Mouse (Mus musculus) limb, embryonic 15.5 days (tissue): Measurements from ENCODE around the gene Gas2. TPM values are rescaled to one million over a fixed set of nuclear protein-coding genes. Genes with fewer than 3 reads are reported as not detected.

Experiments used
- ATAC-seq: fragments of 200-750 bp; cut with Nextera tagmentation; 2 replicates; pipeline ENCODE4 v1.8.0; 2017; ENCODE audit warnings: low read depth, moderate TSS enrichment; ENCODE audit not compliant: insufficient number of reproducible peaks, low FRiP score, low TSS enrichment
- H3K27ac ChIP-seq: fragments of 300-500 bp; sonication (generic); 2 replicates; pipeline ENCODE4 v1.5.1; 2015; ENCODE audit warnings: moderate library complexity, mild to moderate bottlenecking, inconsistent platforms
- H3K27me3 ChIP-seq: fragments of 300-500 bp; sonication (generic); 2 replicates; pipeline ENCODE4 v1.6.1; 2015; ENCODE audit warnings: inconsistent platforms
- H3K36me3 ChIP-seq: fragments of 300-500 bp; sonication (generic); 2 replicates; pipeline ENCODE4 v1.6.1; 2015; ENCODE audit warnings: inconsistent platforms
- H3K4me1 ChIP-seq: fragments of 300-500 bp; sonication (generic); 2 replicates; pipeline ENCODE4 v1.6.1; 2015; ENCODE audit warnings: inconsistent platforms
- H3K4me2 ChIP-seq: fragments of 300-500 bp; sonication (generic); 2 replicates; pipeline ENCODE4 v1.6.1; 2015; ENCODE audit warnings: mild to moderate bottlenecking, inconsistent platforms
- H3K4me3 ChIP-seq: fragments of 300-500 bp; sonication (generic); 2 replicates; pipeline ENCODE4 v1.5.1; 2015; ENCODE audit warnings: mild to moderate bottlenecking, inconsistent platforms
- H3K9ac ChIP-seq: fragments of 300-500 bp; sonication (generic); 2 replicates; pipeline ENCODE4 v1.6.1; 2015; ENCODE audit warnings: inconsistent platforms
- H3K9me3 ChIP-seq: fragments of 300-500 bp; sonication (generic); 2 replicates; pipeline ENCODE4 v1.6.1; 2016; ENCODE audit warnings: inconsistent platforms
- WGBS: fragments of 180-500 bp; shearing (Covaris S2); methylation state at CpG from one replicate; pipeline ENCODE4 v1.1.7; 2015; 5-methylcytosine and 5-hydroxymethylcytosine counted together
- polyA plus RNA-seq: library from polyadenylated mRNA; unstranded; fragments of >200 nt; fragmentation: Nextera tagmentation; extraction: Ambion mirVana; gene quantifications from 2 replicates; pipeline ENCODE4 v1.2.1, GENCODE M21; 2015

The Gas2 gene
- polyA plus RNA-seq, 1 experiment from 2014 or later = 208 TPM

GRCm38 (mm10) chr7:51973091-51973490, 111.3 kb downstream of the Gas2 start:
- Histone ChIP-seq H3K4me3 (no peak overlapping the region), H3K27ac (no peak overlapping the region), H3K4me1 (peaks cover 18% of the 10 kb centered on the region; the same call in 1 of the 2 replicates), H3K27me3 (no peaks in the 10 kb centered on the region), H3K9me3 (no peaks in the 10 kb centered on the region), H3K9ac (no peak overlapping the region), H3K36me3 (no peaks in the 10 kb centered on the region), H3K4me2 (no peak overlapping the region)
- no peak for ATAC-seq
- 77% methylated on average over 5 of the region's 5 CpGs for WGBS

- no peak for ATAC-seq
- Histone ChIP-seq H3K4me1 (peaks cover 15% of the 10 kb centered on the region; the same call in 1 of the 2 replicates), H3K4me2 (no peak overlapping the region), H3K4me3 (no peak overlapping the region), H3K9me3 (no peaks in the 10 kb centered on the region), H3K36me3 (no peaks in the 10 kb centered on the region), H3K27me3 (no peaks in the 10 kb centered on the region), H3K27ac (no peak overlapping the region), H3K9ac (no peak overlapping the region)
- WGBS = 62% methylated on average over 2 of the region's 2 CpGs
Observed at GRCm38 (mm10) chr7:51973526-51973925, 111.7 kb downstream of the Gas2 start.

GRCm38 (mm10) chr7:51975181-51975580, 113.4 kb downstream of the Gas2 start:
- H3K27ac ChIP-seq = no peak overlapping the region
- no peaks in the 10 kb centered on the region for H3K36me3 ChIP-seq
- no peaks in the 10 kb centered on the region for H3K9me3 ChIP-seq
- no peak overlapping the region for H3K4me2 ChIP-seq
- no peak overlapping the region for H3K9ac ChIP-seq
- H3K27me3 ChIP-seq = no peaks in the 10 kb centered on the region
- ATAC-seq = no peak
- no peak overlapping the region for H3K4me3 ChIP-seq
- WGBS = 51% methylated on average over 6 of the region's 6 CpGs
- H3K4me1 ChIP-seq = peaks cover 3% of the 10 kb centered on the region; the same call in 1 of the 2 replicates

GRCm38 (mm10) chr7:51979271-51979670, 117.5 kb downstream of the Gas2 start:
- H3K27ac ChIP-seq = no peak overlapping the region
- H3K36me3 ChIP-seq = no peaks in the 10 kb centered on the region; the same call in 1 of the 2 replicates
- no peak overlapping the region for H3K4me3 ChIP-seq
- H3K4me2 ChIP-seq = no peak overlapping the region
- H3K4me1 ChIP-seq = no peaks in the 10 kb centered on the region
- H3K9ac ChIP-seq = no peak overlapping the region
- no peaks in the 10 kb centered on the region for H3K9me3 ChIP-seq
- no peaks in the 10 kb centered on the region for H3K27me3 ChIP-seq
- WGBS = 48% methylated on average over 5 of the region's 5 CpGs
- no peak for ATAC-seq

GRCm38 (mm10) chr7:51982303-51982702, 120.5 kb downstream of the Gas2 start:
- H3K9me3 ChIP-seq = no peaks in the 10 kb centered on the region
- H3K27ac ChIP-seq = no peak overlapping the region
- H3K36me3 ChIP-seq = peaks cover 3% of the 10 kb centered on the region; the same call in 1 of the 2 replicates
- ATAC-seq = no peak
- H3K4me2 ChIP-seq = no peak overlapping the region
- no peak overlapping the region for H3K9ac ChIP-seq
- no peak overlapping the region for H3K4me3 ChIP-seq
- WGBS = 22% methylated on average over 1 of the region's 1 CpGs
- H3K4me1 ChIP-seq = no peaks in the 10 kb centered on the region
- no peaks in the 10 kb centered on the region for H3K27me3 ChIP-seq

GRCm38 (mm10) chr7:51985763-51986162, 123.9 kb downstream of the Gas2 start:
- no peaks in the 10 kb centered on the region for H3K9me3 ChIP-seq
- 84% methylated on average over 6 of the region's 6 CpGs for WGBS
- H3K36me3 ChIP-seq = peaks cover 3% of the 10 kb centered on the region; the same call in 1 of the 2 replicates
- no peaks in the 10 kb centered on the region for H3K27me3 ChIP-seq
- no peak overlapping the region for H3K4me3 ChIP-seq
- no peak overlapping the region for H3K9ac ChIP-seq
- ATAC-seq = no peak
- H3K27ac ChIP-seq = no peak overlapping the region
- no peak overlapping the region for H3K4me2 ChIP-seq
- H3K4me1 ChIP-seq = no peaks in the 10 kb centered on the region

- WGBS = 56% methylated on average over 6 of the region's 6 CpGs
- Histone ChIP-seq H3K4me2 (no peak overlapping the region), H3K9ac (no peak overlapping the region), H3K9me3 (no peaks in the 10 kb centered on the region), H3K27ac (no peak overlapping the region), H3K27me3 (no peaks in the 10 kb centered on the region), H3K4me1 (no peaks in the 10 kb centered on the region), H3K36me3 (peaks cover 3% of the 10 kb centered on the region; the same call in 1 of the 2 replicates), H3K4me3 (no peak overlapping the region)
- no peak for ATAC-seq
Observed at GRCm38 (mm10) chr7:51986909-51987308, 125.1 kb downstream of the Gas2 start.

- 0 out of 2 replicates have a peak, but pooled peaks cover 8% of the 10 kb centered on the region for H3K36me3 ChIP-seq
- no peaks in the 10 kb centered on the region for H3K4me1 ChIP-seq
- no peaks in the 10 kb centered on the region for H3K9me3 ChIP-seq
- WGBS = 90% methylated on average over 3 of the region's 3 CpGs
- no peaks in the 10 kb centered on the region for H3K27me3 ChIP-seq
- H3K4me2 ChIP-seq = no peak overlapping the region
- no peak for ATAC-seq
- no peak overlapping the region for H3K9ac ChIP-seq
- no peak overlapping the region for H3K27ac ChIP-seq
- no peak overlapping the region for H3K4me3 ChIP-seq
Observed at GRCm38 (mm10) chr7:51991020-51991419, 129.2 kb downstream of the Gas2 start.

- Histone ChIP-seq H3K4me2 (peak within 1 kb of the TSS; percentile 85), H3K4me3 (peak within 1 kb of the TSS; percentile 61), H3K36me3 (no peaks in the 10 kb centered on the region), H3K27ac (no peak within 1 kb of the TSS), H3K4me1 (peaks cover 5% of the 10 kb centered on the region; the same call in 1 of the 2 replicates), H3K9me3 (no peaks in the 10 kb centered on the region), H3K9ac (peak within 1 kb of the TSS; percentile 42; the same call in 1 of the 2 replicates), H3K27me3 (peaks cover 9% of the 10 kb centered on the region; the same call in 1 of the 2 replicates)
- WGBS = under 1% methylated on average over 44 of the region's 47 CpGs
- ATAC-seq = peak; percentile 88
Observed at GRCm38 (mm10) chr7:52005511-52006295, 143.9 kb downstream of the Gas2 start, which contains the start of gene Svip. Gene Svip (minus strand): TSS chr7:52006018.

GRCm38 (mm10) chr7:52006296-52006630, 144.4 kb downstream of the Gas2 start:
- WGBS = 1% methylated on average over 9 of the region's 9 CpGs
- H3K4me2 ChIP-seq = peak overlapping the region; percentile 85
- no peak overlapping the region for H3K9ac ChIP-seq
- ATAC-seq = no peak; the same call in none of the 2 replicates
- H3K36me3 ChIP-seq = no peaks in the 10 kb centered on the region
- H3K4me1 ChIP-seq = peaks cover 5% of the 10 kb centered on the region; the same call in 1 of the 2 replicates
- H3K27ac ChIP-seq = no peak overlapping the region
- peaks cover 9% of the 10 kb centered on the region; the same call in 1 of the 2 replicates for H3K27me3 ChIP-seq
- H3K9me3 ChIP-seq = no peaks in the 10 kb centered on the region
- peak overlapping the region; percentile 61 for H3K4me3 ChIP-seq

GRCm38 (mm10) chr7:52007138-52007537, 145.3 kb downstream of the Gas2 start:
- WGBS = 84% methylated on average over 2 of the region's 2 CpGs
- Histone ChIP-seq H3K4me3 (no peak overlapping the region), H3K9me3 (no peaks in the 10 kb centered on the region), H3K36me3 (no peaks in the 10 kb centered on the region), H3K4me1 (peaks cover 5% of the 10 kb centered on the region; the same call in 1 of the 2 replicates), H3K27ac (no peak overlapping the region), H3K4me2 (no peak overlapping the region), H3K9ac (no peak overlapping the region), H3K27me3 (peaks cover 9% of the 10 kb centered on the region; the same call in 1 of the 2 replicates)
- no peak for ATAC-seq

- Histone ChIP-seq H3K36me3 (no peaks in the 10 kb centered on the region), H3K4me3 (no peak overlapping the region), H3K4me1 (no peaks in the 10 kb centered on the region), H3K27ac (no peak overlapping the region), H3K9me3 (no peaks in the 10 kb centered on the region), H3K27me3 (no peaks in the 10 kb centered on the region), H3K9ac (no peak overlapping the region), H3K4me2 (no peak overlapping the region)
- 75% methylated on average over 7 of the region's 7 CpGs for WGBS
- no peak for ATAC-seq
Observed at GRCm38 (mm10) chr7:52013457-52013856, 151.6 kb downstream of the Gas2 start.
